Mouse (Mus musculus): Measurements from ENCODE around the gene AK157302.

DNA sequence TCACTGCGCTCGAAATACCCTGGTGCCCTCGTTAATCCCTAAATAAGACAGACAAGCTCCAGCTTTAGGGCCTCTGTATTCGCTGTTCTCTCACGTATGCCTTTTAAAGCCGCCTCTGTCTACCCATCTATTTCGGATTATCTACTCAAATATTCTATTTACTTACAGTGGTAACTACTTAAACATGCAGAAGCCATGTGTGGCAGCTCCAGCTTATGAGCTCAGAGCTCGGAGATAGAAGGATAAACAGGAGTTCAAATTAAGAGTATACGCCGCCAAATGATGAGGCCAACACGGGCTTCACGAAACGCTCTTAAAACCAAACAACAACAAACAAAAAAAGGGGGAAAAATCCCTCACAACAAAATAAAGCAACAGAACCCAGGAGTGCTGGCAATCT, 42.0 kb upstream of the AK157302 start:
- TF ChIP-seq CTCF (IDR thresholded peaks at IDR 0.05; ENCODE audit: extremely low read depth, insufficient read depth, insufficient read length, insufficient replicate concordance) (no peak), POLR2A (IDR thresholded peaks at IDR 0.05; ENCODE audit: low read depth, low read length) (no peak)

All from spleen, adult 2 months (tissue).